Mouse (Mus musculus): ENCODE measurements around the gene Slc8b1. TPM values are rescaled to one million over a fixed set of nuclear protein-coding genes. Genes with fewer than 3 reads are reported as not detected.

Gene Slc8b1
- total and polyA plus RNA-seq, 3 experiments, result 3.2 to 5.8 (median 5.1) TPM

DNA sequence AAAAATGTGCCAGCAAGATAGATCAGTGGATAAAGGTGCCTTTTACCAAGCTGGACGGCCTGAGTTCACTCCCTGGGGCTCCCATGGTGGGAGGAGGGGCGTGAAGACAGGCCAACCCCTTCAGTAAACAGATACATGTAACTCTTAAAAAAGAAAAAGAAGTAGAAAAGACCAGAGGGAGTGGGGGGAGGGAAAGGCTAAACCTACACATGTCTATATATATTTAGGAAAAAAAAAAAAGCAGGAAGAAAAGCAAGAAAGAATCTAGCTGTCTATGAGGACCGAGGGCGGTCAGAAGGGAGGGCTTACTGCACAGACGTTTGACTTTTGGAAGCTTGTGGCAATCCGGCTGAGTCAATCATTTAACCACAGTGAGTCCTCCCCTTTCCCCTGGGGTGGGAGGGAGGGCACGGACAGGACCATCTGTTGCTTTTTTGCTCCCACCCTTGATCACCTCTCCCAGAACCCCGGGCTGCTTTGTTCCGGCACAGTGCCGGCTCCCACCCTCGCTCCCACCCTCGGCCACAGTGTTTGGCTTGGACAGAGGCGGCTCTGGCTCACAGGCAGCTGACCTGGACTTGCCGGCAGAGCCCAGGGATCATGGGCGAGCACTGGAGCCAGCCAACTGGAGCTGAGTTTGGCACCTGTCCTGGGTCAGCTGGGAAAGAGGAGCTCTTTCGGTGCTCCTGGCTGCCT, 49.8 kb downstream of the Slc8b1 start:
- Histone ChIP-seq H3K27ac (ENCODE audit: insufficient read depth, low read depth) (no peak overlapping the region), H3K4me1 (ENCODE audit: control insufficient read depth in 1 of 2, insufficient read depth in 2 of 2) (peaks cover 0 to 20% of the 10 kb centered on the region in 2 experiments; a peak in 2 of 4 replicates), H3K9ac (ENCODE audit: insufficient read depth, low read depth) (no peak overlapping the region), H3K36me3 (replicated peaks in 1 of 2; ENCODE audit: control insufficient read depth in 1 of 2, insufficient read depth in 1 of 2, low read length in 1 of 2) (peaks cover under 1 to 16% of the 10 kb centered on the region in 2 experiments), H3K9me3 (replicated peaks; ENCODE audit: low read length) (no peaks in the 10 kb centered on the region), H3K27me3 (replicated peaks) (no peaks in the 10 kb centered on the region), H3K4me2 (ENCODE audit: insufficient read depth, low read depth, poor library complexity, severe bottlenecking) (no peak overlapping the region), H3K79me2 (replicated peaks; ENCODE audit: control insufficient read depth, extremely low read depth, insufficient read depth, poor library complexity, severe bottlenecking) (no peaks in the 10 kb centered on the region), H3K4me3 (replicated peaks in 1 of 3; ENCODE audit: low read depth in 2 of 3, low read length in 2 of 3, poor library complexity in 1 of 3) (no peak overlapping the region)
- dilution Hi-C loops (cut with MboI; ENCODE audit: extremely low pct_ligation_motif_present, extremely low pct_unique_long_range_greater_than_20kb, low sequenced_read_pairs), result no loop called here
- in situ Hi-C loops (cut with MboI; ENCODE audit: low pct_ligation_motif_present, low pct_unique_long_range_greater_than_20kb, low sequenced_read_pairs), result no loop called here
- DNase-seq (ENCODE audit: extremely low read depth), result no peak
- TF ChIP-seq ZKSCAN1 (IDR thresholded peaks at IDR 0.05; ENCODE audit: borderline replicate concordance, low read depth, low read length) (no peak), MAX (IDR thresholded peaks at IDR 0.05; ENCODE audit: low read length) (no peak), MXI1 (IDR thresholded peaks at IDR 0.05; ENCODE audit: low read depth, low read length) (no peak), MEF2A (IDR thresholded peaks at IDR 0.05; ENCODE audit: borderline replicate concordance, low read depth, low read length) (no peak), RAD21 (IDR thresholded peaks at IDR 0.05; ENCODE audit: low read depth, low read length) (no peak), NRF1 (IDR thresholded peaks at IDR 0.05; ENCODE audit: low read depth, low read length) (no peak), MAZ (IDR thresholded peaks at IDR 0.05; ENCODE audit: low read depth, low read length) (no peak)

- dilution Hi-C loops (cut with MboI; ENCODE audit: extremely low pct_ligation_motif_present, extremely low pct_unique_long_range_greater_than_20kb, low sequenced_read_pairs) (no loop called here), in situ Hi-C loops (cut with MboI; ENCODE audit: low pct_ligation_motif_present, low pct_unique_long_range_greater_than_20kb, low sequenced_read_pairs) (no loop called here)
- no peak overlapping the region for H3K27ac ChIP-seq (ENCODE audit: insufficient read depth, low read depth)
- TF ChIP-seq JUND (conservative IDR thresholded peaks at IDR 0.05; ENCODE audit: low read depth, low read length) (no peak), SIN3A (IDR thresholded peaks at IDR 0.05; ENCODE audit: low read length) (no peak), CTCF (conservative IDR thresholded peaks at IDR 0.05 in 1 of 2, IDR thresholded peaks at IDR 0.05 in 1 of 2; ENCODE audit: low read depth in 2 of 2, low read length in 2 of 2) (no peak), MXI1 (IDR thresholded peaks at IDR 0.05; ENCODE audit: low read depth, low read length) (no peak), USF1 (IDR thresholded peaks at IDR 0.05; ENCODE audit: low read depth, low read length) (no peak), MYC (IDR thresholded peaks at IDR 0.05; ENCODE audit: low read depth, low read length) (no peak), ZNF384 (IDR thresholded peaks at IDR 0.05; ENCODE audit: low read depth, low read length) (0 out of 2 replicates have a peak, but pooled peaks have one; percentile 8)
- no peak overlapping the region for H3K9ac ChIP-seq (ENCODE audit: insufficient read depth, low read depth)
- no peaks in the 10 kb centered on the region for H3K36me3 ChIP-seq (replicated peaks in 1 of 2; ENCODE audit: control insufficient read depth in 1 of 2, insufficient read depth in 1 of 2, low read length in 1 of 2)
- H3K4me1 ChIP-seq (ENCODE audit: control insufficient read depth in 1 of 2, insufficient read depth in 2 of 2), result peaks cover 0 to 20% of the 10 kb centered on the region in 2 experiments; a peak in 2 of 4 replicates
- no peak overlapping the region for H3K4me3 ChIP-seq (replicated peaks in 1 of 3; ENCODE audit: low read depth in 2 of 3, low read length in 2 of 3, poor library complexity in 1 of 3)
- no peak overlapping the region for H3K4me2 ChIP-seq (ENCODE audit: insufficient read depth, low read depth, poor library complexity, severe bottlenecking)
- no peaks in the 10 kb centered on the region for H3K27me3 ChIP-seq (replicated peaks)
- no peaks in the 10 kb centered on the region for H3K79me2 ChIP-seq (replicated peaks; ENCODE audit: control insufficient read depth, extremely low read depth, insufficient read depth, poor library complexity, severe bottlenecking)
- DNase-seq (ENCODE audit: extremely low read depth), result no peak
- H3K9me3 ChIP-seq (replicated peaks; ENCODE audit: low read length), result no peaks in the 10 kb centered on the region
Measured at GRCm38 (mm10) chr5:120562956-120563913, 52.3 kb downstream of the Slc8b1 start.
